Mouse (Mus musculus) heart, adult 2 months (tissue): ENCODE data around the gene Slc25a19.

Experiments
- CTCF ChIP-seq: fragments of 200-600 bp; IDR thresholded peaks from 2 replicates; pipeline ENCODE4 v1.8.1; 2022; ENCODE audit warnings: antibody characterized with exemption, mild to moderate bottlenecking, moderate library complexity
- EP300 ChIP-seq: fragments of 200-500 bp; IDR thresholded peaks from 2 replicates; pipeline ENCODE4 v1.6.1; 2011; ENCODE audit warnings: low read depth, low read length, control low read depth; ENCODE audit not compliant: insufficient read depth
- POLR2A ChIP-seq: fragments of 200-500 bp; IDR thresholded peaks from 2 replicates; pipeline ENCODE4 v1.6.1; 2011; ENCODE audit warnings: mild to moderate bottlenecking, low read depth, low read length, control low read depth; ENCODE audit not compliant: insufficient read depth

GRCm38 (mm10) chr11:115643265-115643664 lies 15.2 kb upstream of the Slc25a19 start:
- no peak for TF ChIP-seq CTCF
- TF ChIP-seq POLR2A, result no peak
- TF ChIP-seq EP300, result no peak
